Mouse (Mus musculus) liver, embryonic 14.5 days (tissue): ENCODE measurements around the gene Slc27a2. TPM values are rescaled to one million over a fixed set of nuclear protein-coding genes. Genes with fewer than 3 reads are reported as not detected.
A peak's percentile ranks its signal among the peaks of the same experiment; 100 is the strongest.

Experiments used
- ATAC-seq: fragments of 200-750 bp; cut with Nextera tagmentation; 2 replicates; pipeline ENCODE4 v1.8.0; 2017; ENCODE audit warnings: moderate number of reproducible peaks, mild to moderate bottlenecking, moderate library complexity; ENCODE audit not compliant: insufficient read depth
- DNase-seq, 3 experiments: peaks; one replicate each; pipeline ENCODE4 v3.0.0-alpha.2; 2012 to 2013; ENCODE audit warnings: low read depth in 3 of 3, low spot score in 3 of 3
- H3K27ac ChIP-seq: fragments of 300-500 bp; sonication (generic); 2 replicates; pipeline ENCODE4 v1.5.1; 2014; ENCODE audit warnings: moderate library complexity, mild to moderate bottlenecking, control low read depth, inconsistent platforms
- H3K27me3 ChIP-seq: fragments of 300-500 bp; sonication (generic); 2 replicates; pipeline ENCODE4 v1.6.1; 2014; ENCODE audit warnings: mild to moderate bottlenecking, low read length, moderate library complexity; ENCODE audit not compliant: control insufficient read depth, insufficient read depth
- H3K36me3 ChIP-seq: fragments of 300-500 bp; sonication (generic); replicated peaks from 2 replicates; pipeline ENCODE4 v1.6.1; 2014; ENCODE audit warnings: low read depth; ENCODE audit not compliant: control insufficient read depth, insufficient read depth
- H3K4me1 ChIP-seq, 2 experiments: fragments of 200-500 bp in 1 of 2; fragments of 300-500 bp in 1 of 2; sonication (generic) in 1 of 2; replicated peaks; 2 replicates each; pipeline ENCODE4 v1.6.1; 2012 to 2014; ENCODE audit warnings: antibody characterized with exemption in 1 of 2, inconsistent platforms in 1 of 2, low read length in 1 of 2; ENCODE audit not compliant: control insufficient read depth in 2 of 2, insufficient read depth in 2 of 2
- H3K4me2 ChIP-seq: fragments of 300-500 bp; sonication (generic); 2 replicates; pipeline ENCODE4 v1.6.1; 2014; ENCODE audit warnings: low read depth, mild to moderate bottlenecking, control low read depth, moderate library complexity
- H3K4me3 ChIP-seq, 2 experiments: fragments of 200-500 bp in 1 of 2; fragments of 300-500 bp in 1 of 2; sonication (generic) in 1 of 2; 2 replicates each; pipeline ENCODE4 v1.5.1; 2012 to 2014; ENCODE audit warnings: low read depth in 2 of 2, low read length in 2 of 2, mild to moderate bottlenecking in 2 of 2, control low read depth in 1 of 2, inconsistent platforms in 1 of 2, moderate library complexity in 1 of 2; ENCODE audit not compliant: insufficient read depth in 1 of 2
- H3K9ac ChIP-seq: fragments of 300-500 bp; sonication (generic); replicated peaks from 2 replicates; pipeline ENCODE4 v1.6.1; 2014; ENCODE audit warnings: mild to moderate bottlenecking, control low read depth, moderate library complexity
- H3K9me3 ChIP-seq: fragments of 300-500 bp; sonication (generic); 2 replicates; pipeline ENCODE4 v1.6.1; 2016; ENCODE audit warnings: low read length, mixed read lengths; ENCODE audit not compliant: control insufficient read depth
- CTCF ChIP-seq: IDR thresholded peaks from 2 replicates; pipeline ENCODE4 v1.5.1; 2016; ENCODE audit warnings: antibody characterized with exemption, low read depth, control low read depth
- EP300 ChIP-seq: IDR thresholded peaks from 2 replicates; pipeline ENCODE4 v1.6.1; 2016; ENCODE audit warnings: antibody characterized with exemption, low read depth
- WGBS: fragments of 180-500 bp; shearing (Covaris S2); extraction: QIAGEN DNeasy Blood & Tissue Kit; methylation state at CpG from one replicate; pipeline ENCODE4 v1.1.7; 2014; ENCODE audit not compliant: insufficient replicate concordance; 5-methylcytosine and 5-hydroxymethylcytosine counted together
- polyA plus RNA-seq, 2 experiments: library from polyadenylated mRNA; depleted of rRNA in 1 of 2; stranded (reverse) in 1 of 2; unstranded in 1 of 2; fragments of >200 nt; fragmentation: Nextera tagmentation in 1 of 2; extraction: Ambion mirVana in 1 of 2; gene quantifications; 2 replicates each; pipeline versions ENCODE4 v1.2.1 to v1.2.3; 2012 to 2014

Gene Slc27a2
- polyA plus RNA-seq, 2 experiments = 40.4 to 65.5 TPM

DNA sequence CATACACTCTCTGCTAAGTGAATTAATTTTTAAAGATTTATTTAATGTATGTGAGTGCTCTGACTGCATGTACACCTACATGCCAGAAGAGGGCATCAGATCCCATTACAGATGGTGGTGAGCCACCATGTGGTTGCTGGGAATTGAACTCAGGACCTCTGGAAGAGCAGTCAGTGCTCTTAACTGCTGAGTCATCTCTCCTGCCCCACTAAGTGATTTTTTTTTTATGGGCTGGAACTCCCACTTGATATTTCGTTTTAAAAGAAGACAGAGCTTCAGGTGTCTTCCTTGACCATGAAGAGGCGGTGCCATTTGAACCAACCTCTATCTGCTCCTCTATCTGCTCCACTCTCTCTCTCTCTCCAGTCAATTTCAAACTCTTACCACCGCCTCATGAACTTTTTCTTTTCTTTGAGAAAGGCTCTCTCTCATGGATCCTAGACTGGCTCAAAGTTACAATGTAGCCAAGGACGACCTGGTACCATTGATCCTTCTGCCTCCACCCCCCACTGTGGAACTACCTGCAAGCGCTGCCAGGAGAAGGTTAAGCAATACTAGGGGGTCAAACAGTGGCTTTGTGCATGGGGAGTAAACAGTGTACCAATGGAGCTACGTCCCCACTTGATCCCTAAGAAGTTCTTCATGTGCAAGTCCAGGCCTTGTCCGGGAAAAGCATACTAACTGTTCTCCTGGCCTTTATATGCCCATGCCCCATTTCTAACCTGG, 44.3 kb downstream of the Slc27a2 start:
- H3K4me3 ChIP-seq = no peak overlapping the region
- no peak for DNase-seq
- no peaks in the 10 kb centered on the region for H3K36me3 ChIP-seq
- no peaks in the 10 kb centered on the region for H3K9me3 ChIP-seq
- H3K4me1 ChIP-seq = peaks cover 0 to 5% of the 10 kb centered on the region in 2 experiments; a peak in 2 of 4 replicates
- no peak overlapping the region for H3K4me2 ChIP-seq
- H3K27ac ChIP-seq = no peak overlapping the region
- WGBS = 71% methylated on average over 7 of the region's 7 CpGs
- no peak for TF ChIP-seq EP300
- TF ChIP-seq CTCF = peak; percentile 26; the same call in 1 of the 2 replicates
- ATAC-seq = no peak
- no peak overlapping the region for H3K9ac ChIP-seq
- no peaks in the 10 kb centered on the region for H3K27me3 ChIP-seq

DNA sequence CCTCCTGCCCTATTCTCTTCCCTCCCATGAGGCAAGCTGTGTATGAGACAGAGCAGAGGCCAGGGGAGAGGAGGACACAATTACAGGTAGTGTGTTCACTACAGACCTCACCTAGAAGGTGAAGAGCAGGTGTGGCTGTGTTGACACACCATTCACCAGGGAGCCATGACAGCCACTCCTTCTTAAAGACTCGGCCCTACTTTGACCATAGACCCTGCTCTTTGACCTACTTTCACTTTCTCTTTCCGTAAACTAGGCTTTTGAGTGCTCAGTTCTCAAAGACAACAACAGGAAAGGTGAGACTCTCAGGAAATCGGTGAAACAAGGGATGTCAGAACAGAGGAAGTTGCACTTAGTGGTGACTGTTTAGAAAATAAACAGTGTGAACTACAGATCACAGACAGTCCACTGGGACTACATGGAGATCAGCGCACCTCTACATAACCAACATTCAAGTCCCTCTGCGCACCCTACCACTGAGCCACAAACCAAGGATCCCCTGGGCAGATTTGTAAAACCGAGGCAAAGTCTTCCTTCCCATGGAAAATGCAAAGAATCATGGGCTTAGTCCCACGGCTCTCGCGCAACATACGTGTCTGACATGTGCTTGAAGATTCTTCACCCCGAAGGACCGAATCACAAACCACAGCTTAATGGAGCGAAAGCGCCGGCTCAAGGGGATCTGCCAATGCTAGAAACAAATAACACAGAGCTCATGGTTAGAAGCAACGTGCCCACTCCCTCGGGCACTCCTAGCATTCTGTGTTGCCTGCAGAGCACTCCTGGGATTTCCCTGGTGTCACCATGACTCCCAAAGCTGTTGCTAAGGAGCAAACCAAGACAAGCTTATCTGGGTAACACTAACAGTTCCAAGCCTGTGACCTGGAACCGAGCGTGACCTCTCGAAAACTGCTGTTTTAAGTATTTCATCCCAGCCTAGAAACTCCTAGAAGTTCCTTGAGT, 45.4 kb downstream of the Slc27a2 start:
- DNase-seq (no peak), ATAC-seq (no peak)
- no peaks in the 10 kb centered on the region for H3K36me3 ChIP-seq
- peaks cover 0 to 5% of the 10 kb centered on the region in 2 experiments; a peak in 2 of 4 replicates for H3K4me1 ChIP-seq
- no peak overlapping the region for H3K4me3 ChIP-seq
- TF ChIP-seq EP300 = no peak
- WGBS = 61% methylated on average over 20 of the region's 20 CpGs
- no peaks in the 10 kb centered on the region for H3K9me3 ChIP-seq
- H3K4me2 ChIP-seq = peak overlapping the region; percentile 31
- H3K27ac ChIP-seq = no peak overlapping the region
- H3K9ac ChIP-seq = no peak overlapping the region
- H3K27me3 ChIP-seq = no peaks in the 10 kb centered on the region

DNA sequence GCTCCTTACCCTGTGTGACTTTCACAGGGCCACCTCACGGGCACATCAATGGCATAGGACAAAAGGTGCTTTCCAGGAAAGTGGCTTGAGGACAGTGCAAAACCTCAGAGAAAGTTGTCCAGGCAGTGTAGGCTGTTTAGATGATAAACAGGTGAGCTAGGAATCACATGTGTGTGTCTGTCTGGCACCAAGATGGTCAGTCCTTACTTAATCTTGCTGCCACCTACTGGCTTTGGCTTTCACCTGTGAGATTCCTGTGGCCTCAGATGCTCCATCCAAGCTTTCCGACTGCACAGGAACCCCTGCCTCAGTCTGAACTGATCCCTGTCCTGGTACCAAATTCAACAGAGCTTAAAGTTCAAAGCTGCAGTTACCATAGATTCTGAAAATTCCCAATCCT, 46.2 kb downstream of the Slc27a2 start:
- H3K36me3 ChIP-seq = no peaks in the 10 kb centered on the region
- no peak overlapping the region for H3K4me3 ChIP-seq
- no peak overlapping the region for H3K27ac ChIP-seq
- no peak overlapping the region for H3K9ac ChIP-seq
- no peaks in the 10 kb centered on the region for H3K9me3 ChIP-seq
- no peaks in the 10 kb centered on the region for H3K27me3 ChIP-seq
- peaks cover 0 to 5% of the 10 kb centered on the region in 2 experiments; a peak in 2 of 4 replicates for H3K4me1 ChIP-seq
- ATAC-seq (no peak), DNase-seq (no peak)
- no peak overlapping the region for H3K4me2 ChIP-seq
- WGBS = 55% methylated on average over 2 of the region's 2 CpGs
- TF ChIP-seq EP300 = no peak
- peak; percentile 22; the same call in 1 of the 2 replicates for TF ChIP-seq CTCF

DNA sequence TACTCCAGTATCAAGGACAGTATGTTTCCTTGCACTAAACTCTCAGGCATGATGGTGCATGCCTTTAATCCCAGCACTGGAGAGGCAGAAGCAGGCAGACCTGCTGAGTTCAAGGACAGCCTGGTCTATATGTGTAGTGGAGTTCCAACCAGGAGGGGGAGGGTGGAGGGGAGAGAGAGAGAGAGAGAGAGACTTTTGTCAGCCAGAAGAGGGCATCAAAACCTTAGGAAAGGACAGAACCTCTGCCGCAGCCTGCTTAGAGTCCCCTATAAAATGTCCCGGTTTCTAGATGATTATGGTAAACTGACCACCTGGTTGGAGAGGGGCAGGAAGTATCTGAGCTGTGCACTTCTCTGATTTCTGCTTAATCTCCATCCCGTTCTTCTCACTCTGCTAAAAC, 46.8 kb downstream of the Slc27a2 start:
- no peak for ATAC-seq
- Histone ChIP-seq H3K27ac (no peak overlapping the region), H3K9me3 (no peaks in the 10 kb centered on the region), H3K27me3 (no peaks in the 10 kb centered on the region), H3K4me2 (no peak overlapping the region), H3K4me1 (peaks cover 0 to 5% of the 10 kb centered on the region in 2 experiments; a peak in 2 of 4 replicates), H3K36me3 (no peaks in the 10 kb centered on the region), H3K4me3 (no peak overlapping the region), H3K9ac (no peak overlapping the region)
- TF ChIP-seq EP300 (no peak), CTCF (peak; percentile 49)
- WGBS = 6% methylated on average over 3 of the region's 3 CpGs
- no peak for DNase-seq

DNA sequence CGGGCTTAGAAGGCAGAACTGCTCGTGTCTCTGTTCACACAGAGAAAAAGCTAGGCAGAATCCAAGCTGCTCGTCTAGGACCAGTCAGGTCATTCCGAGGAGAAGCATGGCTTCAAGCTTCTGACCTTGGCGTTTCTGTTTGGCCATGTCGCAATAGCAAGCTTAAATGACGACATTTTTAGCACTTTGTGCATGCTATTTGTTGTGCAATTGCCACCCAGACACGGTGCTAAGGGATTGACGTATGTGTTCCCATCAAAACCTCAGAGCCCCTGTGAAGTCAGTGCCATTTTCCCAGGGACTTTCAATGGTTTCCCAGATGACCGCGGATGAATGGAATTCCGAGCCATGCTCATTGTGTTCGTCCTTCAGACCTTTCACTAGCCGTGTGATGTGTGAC, 48.3 kb downstream of the Slc27a2 start:
- TF ChIP-seq EP300 = no peak
- TF ChIP-seq CTCF = no peak
- H3K27ac ChIP-seq = no peak overlapping the region
- H3K4me1 ChIP-seq = peaks cover 0 to 5% of the 10 kb centered on the region in 2 experiments; a peak in 2 of 4 replicates
- no peaks in the 10 kb centered on the region for H3K27me3 ChIP-seq
- H3K9ac ChIP-seq = no peak overlapping the region
- H3K9me3 ChIP-seq = no peaks in the 10 kb centered on the region
- no peak overlapping the region for H3K4me3 ChIP-seq
- H3K4me2 ChIP-seq = no peak overlapping the region
- ATAC-seq (peak; percentile 43; the same call in 1 of the 2 replicates), DNase-seq (no peak)
- WGBS = 55% methylated on average over 14 of the region's 14 CpGs
- H3K36me3 ChIP-seq = no peaks in the 10 kb centered on the region
